Comparison of ENCODE assay signal across 9 mouse cellular contexts in the genomic region with DNA sequence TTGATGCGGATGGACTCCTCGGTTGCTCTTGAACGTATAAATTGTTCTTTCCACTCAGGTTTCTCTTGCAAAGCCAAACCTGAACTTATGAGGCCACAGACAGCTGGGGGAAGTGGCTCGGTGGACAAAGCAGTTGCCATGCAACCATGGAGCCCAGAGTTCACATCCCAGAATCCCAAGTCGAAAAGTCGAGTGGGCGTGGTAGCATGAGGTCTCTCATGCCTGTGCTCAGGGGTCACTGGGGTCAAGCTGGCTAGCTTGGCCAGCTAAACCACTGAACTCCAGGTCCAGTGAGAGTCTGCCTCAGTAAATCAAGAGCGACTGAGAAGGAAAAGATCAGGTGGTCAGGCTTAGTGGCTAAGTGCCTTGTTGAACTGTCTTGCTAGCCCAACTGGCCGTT. TPM values are rescaled to one million over a fixed set of nuclear protein-coding genes. Genes with fewer than 3 reads are reported as not detected.
A peak's percentile ranks its signal among the peaks of the same experiment; 100 is the strongest.
DNase-seq lines count a peak whose midpoint lies in the region; ATAC-seq and TF ChIP-seq lines count a peak whose summit lies in the region.
"Had no signal": no experiment of that assay in that cellular context is flagged by ENCODE, and none has a peak within 500 bp of the region (broad histone marks: within the 10 kb centered on the region; RNA-seq: fewer than 3 reads in every experiment).

No protein-coding gene starts in this region.

- H3K27me3 ChIP-seq in heart, embryonic 12.5 days (replicated peaks): no peaks in the 10 kb centered on the region
- no peaks in the 10 kb centered on the region for H3K27me3 ChIP-seq in liver, adult 2 months (ENCODE audit: control insufficient read depth, insufficient read depth, low read length)
- H3K27me3 ChIP-seq in liver, embryonic 12.5 days (replicated peaks): no peaks in the 10 kb centered on the region
- H3K27me3 ChIP-seq in forebrain, embryonic 16.5 days (replicated peaks; ENCODE audit: control insufficient read depth, insufficient read depth, low read length): no peaks in the 10 kb centered on the region
- no peaks in the 10 kb centered on the region for H3K27me3 ChIP-seq in midbrain, embryonic 16.5 days (ENCODE audit: control insufficient read depth, insufficient read depth, low read depth, low read length)

- TF ChIP-seq POLR2A in liver, adult 2 months (IDR thresholded peaks at IDR 0.05; ENCODE audit: extremely low read depth, insufficient read depth, low read length): no peak

- no peak overlapping the region for H3K4me3 ChIP-seq in heart, embryonic 12.5 days
- no peak overlapping the region for H3K4me3 ChIP-seq in liver, adult 2 months (ENCODE audit: insufficient read depth, low read depth, low read length)
- no peak overlapping the region for H3K4me3 ChIP-seq in liver, embryonic 12.5 days
- H3K4me3 ChIP-seq in forebrain, embryonic 16.5 days (replicated peaks; ENCODE audit: low read length): no peak overlapping the region
- 0 out of 2 replicates have a peak overlapping the region, but pooled peaks have one; percentile 2 for H3K4me3 ChIP-seq in midbrain, embryonic 16.5 days (ENCODE audit: low read depth, low read length)

- H3K9ac ChIP-seq in heart, embryonic 12.5 days: no peak overlapping the region
- H3K9ac ChIP-seq in liver, adult 2 months (ENCODE audit: low read depth, low read length): no peak overlapping the region
- H3K9ac ChIP-seq in liver, embryonic 12.5 days: no peak overlapping the region
- no peak overlapping the region for H3K9ac ChIP-seq in forebrain, embryonic 16.5 days (replicated peaks; ENCODE audit: low read depth, low read length)
- no peak overlapping the region for H3K9ac ChIP-seq in midbrain, embryonic 16.5 days (ENCODE audit: low read depth, low read length)

- peak overlapping the region; percentile 44; the same call in 1 of the 2 replicates for H3K4me2 ChIP-seq in heart, embryonic 12.5 days
- H3K4me2 ChIP-seq in liver, embryonic 12.5 days: no peak overlapping the region
- H3K4me2 ChIP-seq in forebrain, embryonic 16.5 days (ENCODE audit: low read length): peak overlapping the region; percentile 5; the same call in 1 of the 2 replicates
- peak overlapping the region; percentile 46 for H3K4me2 ChIP-seq in midbrain, embryonic 16.5 days (ENCODE audit: low read length)

- H3K79me2 ChIP-seq in liver, adult 2 months (ENCODE audit: control insufficient read depth, insufficient read depth, low read length): peaks cover 7% of the 10 kb centered on the region; the same call in 1 of the 2 replicates

- H3K9me3 ChIP-seq in heart, embryonic 12.5 days (replicated peaks): no peaks in the 10 kb centered on the region
- H3K9me3 ChIP-seq in liver, embryonic 12.5 days (replicated peaks): no peaks in the 10 kb centered on the region
- H3K9me3 ChIP-seq in forebrain, embryonic 16.5 days (ENCODE audit: control insufficient read depth, low read length): no peaks in the 10 kb centered on the region
- H3K9me3 ChIP-seq in midbrain, embryonic 16.5 days (replicated peaks; ENCODE audit: control insufficient read depth, low read length, poor library complexity, severe bottlenecking): no peaks in the 10 kb centered on the region

- WGBS in heart, embryonic 12.5 days: 73% methylated on average over 9 of the region's 9 CpGs
- 38% methylated on average over 9 of the region's 9 CpGs for WGBS in liver, adult 2 months
- 81% methylated on average over 9 of the region's 9 CpGs for WGBS in liver, embryonic 12.5 days (ENCODE audit: insufficient replicate concordance)
- WGBS in forebrain, embryonic 16.5 days: 75% methylated on average over 9 of the region's 9 CpGs
- whole genome bisulfite sequencing in midbrain, embryonic 16.5 days: 59% methylated on average over 9 of the region's 9 CpGs

- H3K27ac ChIP-seq in heart, embryonic 12.5 days (ENCODE audit: poor library complexity, severe bottlenecking): peak overlapping the region; percentile 86
- H3K27ac ChIP-seq in liver, adult 2 months (replicated peaks; ENCODE audit: insufficient read depth, low read depth, low read length): peak overlapping the region; percentile 90
- no peak overlapping the region for H3K27ac ChIP-seq in liver, embryonic 12.5 days
- no peak overlapping the region for H3K27ac ChIP-seq in forebrain, embryonic 16.5 days (ENCODE audit: low read length)
- peak overlapping the region; percentile 26; the same call in 1 of the 2 replicates for H3K27ac ChIP-seq in midbrain, embryonic 16.5 days (ENCODE audit: low read length)

- TF ChIP-seq CTCF in liver, adult 2 months (IDR thresholded peaks at IDR 0.05; ENCODE audit: low read depth, low read length): no peak

- DNase-seq in heart, adult 9 months (ENCODE audit: low spot score in 2 of 2): no peak
- peak; percentile 84 for DNase-seq in liver, adult 2 months (ENCODE audit: extremely low read depth, low read depth, low spot score)
- no peak for DNase-seq in thymus, postnatal 10 days (ENCODE audit: low spot score in 2 of 2)
- DNase-seq: gastrocnemius, postnatal 14 days had no signal

- H3K4me1 ChIP-seq in heart, embryonic 12.5 days (replicated peaks): peaks cover 42% of the 10 kb centered on the region
- H3K4me1 ChIP-seq in liver, adult 2 months (ENCODE audit: control insufficient read depth, insufficient read depth, low read length): peaks cover 25% of the 10 kb centered on the region
- H3K4me1 ChIP-seq in liver, embryonic 12.5 days: 0 out of 2 replicates have a peak, but pooled peaks cover 3% of the 10 kb centered on the region
- peaks cover 14% of the 10 kb centered on the region for H3K4me1 ChIP-seq in forebrain, embryonic 16.5 days (replicated peaks; ENCODE audit: control insufficient read depth, insufficient read depth, low read length)
- H3K4me1 ChIP-seq in midbrain, embryonic 16.5 days (ENCODE audit: control insufficient read depth, insufficient read depth, low read length): peaks cover 16% of the 10 kb centered on the region

- ATAC-seq in heart, embryonic 12.5 days (ENCODE audit: insufficient number of reproducible peaks, low FRiP score): no peak
- ATAC-seq in liver, embryonic 12.5 days: no peak
- ATAC-seq in forebrain, embryonic 16.5 days: no peak; the same call in 1 of the 2 replicates
- ATAC-seq in midbrain, embryonic 16.5 days: no peak
- no peak for ATAC-seq in megakaryocyte, adult 5-6 weeks (ENCODE audit: poor library complexity, severe bottlenecking)

- H3K36me3 ChIP-seq in heart, embryonic 12.5 days: 0 out of 2 replicates have a peak, but pooled peaks cover 4% of the 10 kb centered on the region
- H3K36me3 ChIP-seq in liver, adult 2 months (ENCODE audit: control insufficient read depth, insufficient read depth, low read length): peaks cover 9% of the 10 kb centered on the region; the same call in 1 of the 2 replicates
- H3K36me3 ChIP-seq in liver, embryonic 12.5 days: peaks cover 3% of the 10 kb centered on the region; the same call in 1 of the 2 replicates
- no peaks in the 10 kb centered on the region for H3K36me3 ChIP-seq in forebrain, embryonic 16.5 days (ENCODE audit: control insufficient read depth, insufficient read depth)
- H3K36me3 ChIP-seq in midbrain, embryonic 16.5 days (ENCODE audit: control insufficient read depth, insufficient read depth, low read length): no peaks in the 10 kb centered on the region

RNA-seq across cellular contexts. Expression of a gene that starts 59.1 kb away (rescaled TPM):
- 18.5 and 20.2 TPM in 2 replicates for polyA plus RNA-seq in heart, embryonic 12.5 days (2016; fragmentation: Nextera tagmentation; extraction: Ambion mirVana)
- 30.5 and 44.3 TPM in 2 replicates for total RNA-seq in liver, adult 2 months (2014; rRNA removed)
- 44.6 and 70.5 TPM in 2 replicates for polyA plus RNA-seq in liver, adult 2 months (2012; rRNA removed)
- 14.3 and 14.8 TPM in 2 replicates for polyA plus RNA-seq in liver, embryonic 12.5 days (2016; fragmentation: Nextera tagmentation; extraction: Ambion mirVana)
- polyA plus RNA-seq in forebrain, embryonic 16.5 days (2015; fragmentation: Nextera tagmentation; extraction: Ambion mirVana): 43.5 and 44.7 TPM in 2 replicates
- 42.5 and 46.7 TPM in 2 replicates for polyA plus RNA-seq in midbrain, embryonic 16.5 days (2015; fragmentation: Nextera tagmentation; extraction: Ambion mirVana)
- 11.8 and 13.7 TPM in 2 replicates for total RNA-seq in megakaryocyte, adult 5-6 weeks (2015)
- total RNA-seq in megakaryocyte, adult 5-6 weeks (2017): 9.5 and 10.6 TPM in 2 replicates

Comparison
In these comparisons a context has a peak if more than half of its experiments do, and no peak if none do; other contexts are left out.
1. H3K27ac ChIP-seq: peak in heart, embryonic 12.5 days (single experiment), liver, adult 2 months (single experiment) and midbrain, embryonic 16.5 days (single experiment); none in liver, embryonic 12.5 days (single experiment) and forebrain, embryonic 16.5 days (single experiment).